Mouse (Mus musculus): ENCODE measurements around the gene Btg2.

DNA sequence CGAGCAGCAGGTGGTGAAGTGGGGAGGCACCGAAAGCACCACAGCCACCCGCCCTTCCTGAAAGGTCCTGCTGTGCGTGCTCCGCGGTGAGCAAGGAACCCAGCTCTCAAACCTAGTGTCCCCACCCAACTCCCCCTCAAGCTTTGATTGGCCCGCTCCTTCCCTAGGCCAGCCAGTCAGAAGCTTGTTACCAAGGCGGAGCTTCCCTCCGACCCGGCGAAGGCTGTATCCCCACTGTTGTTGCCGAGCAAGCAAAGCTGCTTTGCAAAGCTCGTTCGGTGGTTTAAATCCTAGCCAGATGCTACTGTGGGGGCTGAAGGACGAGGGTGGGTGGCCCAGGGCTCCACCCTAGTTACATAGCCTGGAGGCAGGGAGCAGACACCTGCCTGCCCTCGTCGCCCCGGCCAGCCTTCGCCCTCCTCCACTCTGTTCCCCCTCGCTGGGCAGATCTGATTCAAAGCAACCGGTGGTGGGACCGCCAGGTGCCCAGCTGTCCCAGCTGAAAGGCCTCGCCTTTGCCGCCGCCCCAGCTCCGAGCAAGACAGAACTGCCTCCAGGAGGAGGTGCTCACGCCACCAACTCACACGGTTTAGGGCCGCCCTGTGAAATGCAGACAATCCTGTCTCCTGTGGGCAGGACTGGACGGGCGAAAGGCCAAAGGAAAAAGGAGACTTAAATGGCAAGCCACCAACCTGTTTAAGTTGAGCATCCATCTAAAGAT is 17.9 kb downstream of the Btg2 start:
- TF ChIP-seq GATA1 (IDR thresholded peaks at IDR 0.05; ENCODE audit: low read length), result no peak
- no peak for TF ChIP-seq TAL1 (IDR thresholded peaks at IDR 0.05; ENCODE audit: low read length)
